ENCODE assay signal across 8 mouse cellular contexts in genomic region chr11:102190848-102191247, GRCm38 (mm10). TPM values are rescaled to one million over a fixed set of nuclear protein-coding genes. Genes with fewer than 3 reads are reported as not detected.
A peak's percentile ranks its signal among the peaks of the same experiment; 100 is the strongest.
DNase-seq lines count a peak whose midpoint lies in the region; ATAC-seq and TF ChIP-seq lines count a peak whose summit lies in the region.

No protein-coding gene starts in this region.

- H3K9me3 ChIP-seq in heart, embryonic 14.5 days (ENCODE audit: control insufficient read depth, low read length): no peaks in the 10 kb centered on the region
- H3K9me3 ChIP-seq in midbrain, embryonic 14.5 days (ENCODE audit: control insufficient read depth, low read length): no peaks in the 10 kb centered on the region

- H3K79me2 ChIP-seq in heart, adult 2 months (replicated peaks; ENCODE audit: control insufficient read depth, insufficient read depth, low read length): no peaks in the 10 kb centered on the region

- intact Hi-C loops in heart, adult 2 months (cut with DNase I): loop anchor here (2.0 kb wide), 1 partner anchor 18 kb away; no protein-coding TSS in a partner anchor

- no peak for TF ChIP-seq EP300 in heart, adult 2 months (IDR thresholded peaks at IDR 0.05; ENCODE audit: insufficient read depth, low read depth, low read length)

- no peak for TF ChIP-seq POLR2A in heart, adult 2 months (IDR thresholded peaks at IDR 0.05; ENCODE audit: insufficient read depth, low read depth, low read length)
- TF ChIP-seq POLR2A in bone marrow, adult 2 months (IDR thresholded peaks at IDR 0.05; ENCODE audit: borderline replicate concordance, control insufficient read depth, low read depth, low read length): no peak

- peaks cover 40% of the 10 kb centered on the region for H3K36me3 ChIP-seq in heart, embryonic 14.5 days (ENCODE audit: control insufficient read depth, insufficient read depth, low read length)
- no peaks in the 10 kb centered on the region for H3K36me3 ChIP-seq in heart, adult 2 months (ENCODE audit: control insufficient read depth, insufficient read depth, low read length)
- peaks cover 34% of the 10 kb centered on the region for H3K36me3 ChIP-seq in midbrain, embryonic 14.5 days (ENCODE audit: control insufficient read depth, insufficient read depth, low read length)

- no peak for TF ChIP-seq CTCF in heart, adult 2 months (IDR thresholded peaks at IDR 0.05)
- TF ChIP-seq CTCF in bone marrow, adult 2 months (IDR thresholded peaks at IDR 0.05; ENCODE audit: control insufficient read depth, insufficient read depth, low read length): no peak

- 53% methylated on average over 4 of the region's 4 CpGs for WGBS in heart, embryonic 14.5 days
- 66% methylated on average over 4 of the region's 4 CpGs for WGBS in heart, adult 2 months
- WGBS in bone marrow, adult 2 months: 15% methylated on average over 4 of the region's 4 CpGs
- 54% methylated on average over 4 of the region's 4 CpGs for WGBS in midbrain, embryonic 14.5 days

- H3K27me3 ChIP-seq in heart, embryonic 14.5 days (ENCODE audit: control insufficient read depth, insufficient read depth, low read length): no peaks in the 10 kb centered on the region
- no peaks in the 10 kb centered on the region for H3K27me3 ChIP-seq in heart, adult 2 months (ENCODE audit: control insufficient read depth, insufficient read depth, low read length)
- H3K27me3 ChIP-seq in midbrain, embryonic 14.5 days (ENCODE audit: control insufficient read depth, insufficient read depth, low read length): no peaks in the 10 kb centered on the region

- ATAC-seq in heart, embryonic 14.5 days (ENCODE audit: insufficient number of reproducible peaks, insufficient read depth, low FRiP score, low read depth): no peak
- ATAC-seq in midbrain, embryonic 14.5 days (ENCODE audit: low FRiP score, low TSS enrichment): no peak

- peak overlapping the region; percentile 77 for H3K9ac ChIP-seq in heart, embryonic 14.5 days (ENCODE audit: low read length)
- no peak overlapping the region for H3K9ac ChIP-seq in heart, adult 2 months (ENCODE audit: low read depth, low read length)
- no peak overlapping the region; the same call in 1 of the 2 replicates for H3K9ac ChIP-seq in midbrain, embryonic 14.5 days (replicated peaks; ENCODE audit: low read length)

- peaks cover 2 to 12% of the 10 kb centered on the region in 2 experiments; a peak in 3 of 4 replicates for H3K4me1 ChIP-seq in heart, embryonic 14.5 days (ENCODE audit: control insufficient read depth in 2 of 2, insufficient read depth in 2 of 2, low read length in 2 of 2)
- no peaks in the 10 kb centered on the region; the same call in 1 of the 2 replicates for H3K4me1 ChIP-seq in heart, adult 2 months (ENCODE audit: control insufficient read depth, insufficient read depth, low read length)
- H3K4me1 ChIP-seq in bone marrow, adult 2 months (ENCODE audit: control insufficient read depth, insufficient read depth, low read length): no peaks in the 10 kb centered on the region; the same call in 1 of the 2 replicates
- H3K4me1 ChIP-seq in midbrain, embryonic 14.5 days (ENCODE audit: control insufficient read depth, insufficient read depth, low read length): 0 out of 2 replicates have a peak, but pooled peaks cover 13% of the 10 kb centered on the region

- H3K4me3 ChIP-seq in heart, embryonic 14.5 days (ENCODE audit: control insufficient read depth in 1 of 2, insufficient read depth in 1 of 2, low read depth in 1 of 2, low read length in 2 of 2): no peak overlapping the region
- no peak overlapping the region for H3K4me3 ChIP-seq in heart, adult 2 months
- no peak overlapping the region for H3K4me3 ChIP-seq in bone marrow, adult 2 months (replicated peaks; ENCODE audit: control insufficient read depth, low read depth, low read length)
- H3K4me3 ChIP-seq in midbrain, embryonic 14.5 days (replicated peaks; ENCODE audit: low read depth, low read length): no peak overlapping the region

- H3K27ac ChIP-seq in heart, embryonic 14.5 days (replicated peaks in 1 of 2; ENCODE audit: control insufficient read depth in 1 of 2, insufficient read depth in 1 of 2, low read depth in 2 of 2, low read length in 2 of 2): no peak overlapping the region
- H3K27ac ChIP-seq in heart, adult 2 months: no peak overlapping the region
- 0 out of 2 replicates have a peak overlapping the region, but pooled peaks have one; percentile 33 for H3K27ac ChIP-seq in bone marrow, adult 2 months (ENCODE audit: control insufficient read depth, insufficient read depth, low read depth, low read length, poor library complexity)
- no peak overlapping the region for H3K27ac ChIP-seq in midbrain, embryonic 14.5 days (replicated peaks; ENCODE audit: low read depth, low read length)

- peak overlapping the region; percentile 77 for H3K4me2 ChIP-seq in heart, embryonic 14.5 days (ENCODE audit: low read length)
- peak overlapping the region; percentile 65 for H3K4me2 ChIP-seq in midbrain, embryonic 14.5 days (ENCODE audit: low read length)

- DNase-seq in heart, adult 2 months: no peak
- DNase-seq in induced T-regulatory cell, adult 2 months (ENCODE audit: low read depth): peak; percentile 20
- DNase-seq in midbrain, embryonic 14.5 days: no peak
- no peak for DNase-seq in gastrocnemius, adult 8-10 months (ENCODE audit: low spot score in 2 of 2)
- no peak for DNase-seq in cerebellum, postnatal 25 days
- DNase-seq in kidney, adult 11 months: no peak

RNA-seq across cellular contexts. Expression of gene G6pc3, which starts 1.4 kb away (rescaled TPM):
- polyA plus RNA-seq in heart, embryonic 14.5 days (2014; fragmentation: Nextera tagmentation; extraction: Ambion mirVana): 24.8 and 27.8 TPM in 2 replicates
- 10 to 100 TPM; 44.8 to 50.6 TPM for total RNA-seq in heart, adult 2 months (2021)
- 89.9 and 95.3 TPM in 2 replicates for polyA plus RNA-seq in heart, adult 2 months (2012; rRNA removed)
- polyA plus RNA-seq in bone marrow, adult 2 months (2011; ENCODE audit: insufficient read depth, insufficient read length, low replicate concordance, missing spikeins): 13.9 and 26.5 TPM in 2 replicates
- polyA plus RNA-seq in midbrain, embryonic 14.5 days (2014; fragmentation: Nextera tagmentation; extraction: Ambion mirVana): 31.6 and 43.7 TPM in 2 replicates
- 10 to 100 TPM; 61.5 to 73.2 (median 63.8) TPM for total RNA-seq in gastrocnemius, adult 8-10 months (2022)

RNA-seq across cellular contexts. Expression of gene Lsm12, which starts 5.8 kb away (rescaled TPM):
- polyA plus RNA-seq in heart, embryonic 14.5 days (2014; fragmentation: Nextera tagmentation; extraction: Ambion mirVana): 60.3 and 62.1 TPM in 2 replicates
- total RNA-seq in heart, adult 2 months (2021): 10 to 100 TPM; 49.4 to 50.2 TPM
- polyA plus RNA-seq in heart, adult 2 months (2012; rRNA removed): 32.5 and 42.4 TPM in 2 replicates
- polyA plus RNA-seq in bone marrow, adult 2 months (2011; ENCODE audit: insufficient read depth, insufficient read length, low replicate concordance, missing spikeins): 40.1 and 43.4 TPM in 2 replicates
- polyA plus RNA-seq in midbrain, embryonic 14.5 days (2014; fragmentation: Nextera tagmentation; extraction: Ambion mirVana): 76.0 and 80.9 TPM in 2 replicates
- total RNA-seq in gastrocnemius, adult 8-10 months (2022): 100 to 1,000 TPM; 108 to 127 (median 111) TPM

RNA-seq across cellular contexts. Expression of gene Tmem101, which starts 34.6 kb away (rescaled TPM):
- 28.2 and 34.1 TPM in 2 replicates for polyA plus RNA-seq in heart, embryonic 14.5 days (2014; fragmentation: Nextera tagmentation; extraction: Ambion mirVana)
- 10 to 100 TPM; 12.2 to 13.6 TPM for total RNA-seq in heart, adult 2 months (2021)
- polyA plus RNA-seq in heart, adult 2 months (2012; rRNA removed): 19.5 and 20.7 TPM in 2 replicates
- polyA plus RNA-seq in bone marrow, adult 2 months (2011; ENCODE audit: insufficient read depth, insufficient read length, low replicate concordance, missing spikeins): 6.8 and 10.3 TPM in 2 replicates
- 32.8 and 36.1 TPM in 2 replicates for polyA plus RNA-seq in midbrain, embryonic 14.5 days (2014; fragmentation: Nextera tagmentation; extraction: Ambion mirVana)
- total RNA-seq in gastrocnemius, adult 8-10 months (2022): 10 to 100 TPM in 2 of 4 experiments, 1 to 10 TPM in 2; 8.9 to 10.5 (median 9.9) TPM

RNA-seq across cellular contexts. Expression of gene Hdac5, which starts 39.1 kb away (rescaled TPM):
- polyA plus RNA-seq in heart, embryonic 14.5 days (2014; fragmentation: Nextera tagmentation; extraction: Ambion mirVana): 52.1 and 54.5 TPM in 2 replicates
- total RNA-seq in heart, adult 2 months (2021): 100 to 1,000 TPM; 113 to 137 TPM
- polyA plus RNA-seq in heart, adult 2 months (2012; rRNA removed): 92.6 and 98.5 TPM in 2 replicates
- 45.9 and 89.1 TPM in 2 replicates for polyA plus RNA-seq in bone marrow, adult 2 months (2011; ENCODE audit: insufficient read depth, insufficient read length, low replicate concordance, missing spikeins)
- polyA plus RNA-seq in midbrain, embryonic 14.5 days (2014; fragmentation: Nextera tagmentation; extraction: Ambion mirVana): 54.4 and 56.6 TPM in 2 replicates
- total RNA-seq in gastrocnemius, adult 8-10 months (2022): 10 to 100 TPM; 77.5 to 86.2 (median 83.2) TPM

RNA-seq across cellular contexts. Expression of gene Nags, which starts 45.5 kb away (rescaled TPM):
- polyA plus RNA-seq in heart, embryonic 14.5 days (2014; fragmentation: Nextera tagmentation; extraction: Ambion mirVana): not detected in 2 replicates
- total RNA-seq in heart, adult 2 months (2021): not detected
- 0.06 and 0.12 TPM in 2 replicates for polyA plus RNA-seq in heart, adult 2 months (2012; rRNA removed)
- not detected in 2 replicates for polyA plus RNA-seq in bone marrow, adult 2 months (2011; ENCODE audit: insufficient read depth, insufficient read length, low replicate concordance, missing spikeins)
- 0.08 TPM in 1 of 2 replicates, not detected in the other for polyA plus RNA-seq in midbrain, embryonic 14.5 days (2014; fragmentation: Nextera tagmentation; extraction: Ambion mirVana)
- not detected for total RNA-seq in gastrocnemius, adult 8-10 months (2022)
